Mouse (Mus musculus) hindbrain, embryonic 16.5 days (tissue): ENCODE results near the gene Dpf2. TPM values are rescaled to one million over a fixed set of nuclear protein-coding genes. Genes with fewer than 3 reads are reported as not detected.

Source experiments
- ATAC-seq: fragments of 200-750 bp; cut with Nextera tagmentation; 2 replicates; pipeline ENCODE4 v1.8.0; 2017; ENCODE audit warnings: moderate TSS enrichment, moderate library complexity
- H3K27ac ChIP-seq: fragments of 300-500 bp; sonication (generic); 2 replicates; pipeline ENCODE4 v1.5.1; 2014; ENCODE audit warnings: low read depth, mild to moderate bottlenecking, control low read depth, low read length, moderate library complexity
- H3K27me3 ChIP-seq: fragments of 300-500 bp; sonication (generic); replicated peaks from 2 replicates; pipeline ENCODE4 v1.6.1; 2014; ENCODE audit warnings: low read length; ENCODE audit not compliant: control insufficient read depth, insufficient read depth
- H3K36me3 ChIP-seq: fragments of 300-500 bp; sonication (generic); 2 replicates; pipeline ENCODE4 v1.6.1; 2014; ENCODE audit warnings: mild to moderate bottlenecking, low read length, moderate library complexity, mixed read lengths; ENCODE audit not compliant: control insufficient read depth, insufficient read depth
- H3K4me1 ChIP-seq: fragments of 300-500 bp; sonication (generic); 2 replicates; pipeline ENCODE4 v1.6.1; 2014; ENCODE audit warnings: low read depth, low read length; ENCODE audit not compliant: control insufficient read depth, insufficient read depth
- H3K4me2 ChIP-seq: fragments of 300-500 bp; sonication (generic); 2 replicates; pipeline ENCODE4 v1.6.1; 2014; ENCODE audit warnings: mild to moderate bottlenecking, low read length, control low read depth, moderate library complexity
- H3K4me3 ChIP-seq: fragments of 300-500 bp; sonication (generic); 2 replicates; pipeline ENCODE4 v1.5.1; 2014; ENCODE audit warnings: mild to moderate bottlenecking, low read length, control low read depth, moderate library complexity
- H3K9ac ChIP-seq: fragments of 300-500 bp; sonication (generic); 2 replicates; pipeline ENCODE4 v1.6.1; 2014; ENCODE audit warnings: low read depth, mild to moderate bottlenecking, control low read depth, low read length, moderate library complexity
- H3K9me3 ChIP-seq: fragments of 300-500 bp; sonication (generic); 2 replicates; pipeline ENCODE4 v1.6.1; 2014; ENCODE audit warnings: mild to moderate bottlenecking, low read length, moderate library complexity; ENCODE audit not compliant: control insufficient read depth
- WGBS: fragments of 180-500 bp; shearing (Covaris S2); extraction: QIAGEN DNeasy Blood & Tissue Kit; methylation state at CpG from one replicate; pipeline ENCODE4 v1.1.7; 2014; 5-methylcytosine and 5-hydroxymethylcytosine counted together
- polyA plus RNA-seq: library from polyadenylated mRNA; unstranded; fragments of >200 nt; fragmentation: Nextera tagmentation; extraction: Ambion mirVana; gene quantifications from 2 replicates; pipeline ENCODE4 v1.2.1, GENCODE M21; 2015

The Dpf2 gene
- polyA plus RNA-seq, 1 experiment from 2014 or later: 94.0 TPM

DNA sequence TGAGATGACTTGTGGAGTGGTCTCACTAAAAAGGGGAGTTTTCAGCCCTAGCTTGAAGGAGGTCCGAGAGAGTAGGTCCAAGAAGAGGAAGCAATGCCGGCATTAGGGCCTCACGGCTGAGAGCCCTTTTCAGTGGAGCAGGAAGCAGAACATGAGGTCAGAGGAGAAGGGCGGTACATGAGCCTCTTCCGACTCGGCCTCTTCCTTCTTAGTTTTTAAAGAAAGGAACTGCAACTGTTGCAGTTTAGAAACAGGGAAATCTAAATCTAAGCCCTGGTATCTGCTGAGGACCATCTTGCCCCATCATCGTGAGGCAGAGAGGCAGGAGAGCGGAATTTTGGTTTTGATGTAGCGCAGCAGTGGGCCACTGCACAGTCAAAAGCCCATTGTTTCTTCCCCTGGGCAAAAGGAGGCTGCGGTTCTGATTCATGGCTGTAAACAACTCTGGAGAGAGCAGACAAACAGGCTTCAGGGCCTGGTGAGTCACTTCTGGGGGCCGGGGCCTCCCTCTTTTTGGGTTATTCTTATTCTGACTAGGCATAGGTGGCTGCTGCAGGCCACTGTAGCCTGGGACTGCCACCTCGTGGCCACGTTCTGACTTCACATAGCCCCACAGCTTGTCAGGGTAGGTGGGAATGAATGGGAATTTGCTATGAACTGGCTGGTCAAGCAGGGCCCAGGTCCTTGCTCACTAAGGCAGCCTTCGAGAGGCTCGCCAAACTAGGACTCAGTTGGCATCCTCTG is 35.0 kb downstream of the Dpf2 start, which contains the start of gene Slc25a45:
TSS of gene Slc25a45 (plus strand) at position 191 of the 744 bp plus-strand sequence.
- Histone ChIP-seq H3K27ac (peak within 1 kb of the TSS; percentile 10; the same call in 1 of the 2 replicates), H3K4me1 (peaks cover 17% of the 10 kb centered on the region), H3K9me3 (no peaks in the 10 kb centered on the region), H3K4me2 (peak within 1 kb of the TSS; percentile 14; the same call in 1 of the 2 replicates), H3K9ac (0 out of 2 replicates have a peak within 1 kb of the TSS, but pooled peaks have one; percentile 36), H3K36me3 (no peaks in the 10 kb centered on the region), H3K27me3 (no peaks in the 10 kb centered on the region), H3K4me3 (no peak within 1 kb of the TSS)
- ATAC-seq: peak; percentile 59; the same call in 1 of the 2 replicates
- 43% methylated on average over 15 of the region's 15 CpGs for WGBS

DNA sequence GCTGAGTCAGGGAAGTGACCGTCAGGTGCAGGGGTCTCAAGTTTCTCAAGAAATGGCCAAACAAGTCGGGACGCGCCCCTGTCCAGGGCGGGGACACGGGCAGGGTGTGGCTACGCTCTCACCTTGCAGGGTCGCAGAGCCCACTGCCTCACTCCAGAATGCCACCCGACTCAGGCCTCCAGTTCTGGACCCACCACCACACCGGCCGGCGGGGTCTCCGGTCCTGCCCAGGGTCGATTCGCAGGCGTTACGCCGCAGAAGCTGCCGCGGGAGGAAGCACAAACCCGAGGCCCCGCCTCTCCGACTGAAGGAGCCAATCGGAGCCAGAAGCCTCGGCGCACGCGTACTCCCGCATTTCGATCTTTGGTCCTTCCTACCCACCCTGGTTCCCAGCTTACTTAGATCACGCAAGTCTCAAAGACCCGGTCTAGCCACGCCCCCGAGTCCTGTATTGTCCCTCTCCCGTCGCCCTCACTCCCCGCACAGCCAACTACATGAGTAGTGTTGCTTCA is 37.8 kb downstream of the Dpf2 start, which contains the start of gene Frmd8:
TSS of gene Frmd8 (minus strand) at position 306 of the 512 bp plus-strand sequence.
- H3K9me3 ChIP-seq: no peaks in the 10 kb centered on the region
- H3K4me1 ChIP-seq: peaks cover 17% of the 10 kb centered on the region
- WGBS: 0% methylated on average over 31 of the region's 37 CpGs
- peak within 1 kb of the TSS; percentile 46 for H3K27ac ChIP-seq
- peak within 1 kb of the TSS; percentile 65 for H3K4me3 ChIP-seq
- no peaks in the 10 kb centered on the region for H3K27me3 ChIP-seq
- peak within 1 kb of the TSS; percentile 86 for H3K9ac ChIP-seq
- peak within 1 kb of the TSS; percentile 88 for H3K4me2 ChIP-seq
- ATAC-seq: peak; percentile 93
- no peaks in the 10 kb centered on the region for H3K36me3 ChIP-seq

DNA sequence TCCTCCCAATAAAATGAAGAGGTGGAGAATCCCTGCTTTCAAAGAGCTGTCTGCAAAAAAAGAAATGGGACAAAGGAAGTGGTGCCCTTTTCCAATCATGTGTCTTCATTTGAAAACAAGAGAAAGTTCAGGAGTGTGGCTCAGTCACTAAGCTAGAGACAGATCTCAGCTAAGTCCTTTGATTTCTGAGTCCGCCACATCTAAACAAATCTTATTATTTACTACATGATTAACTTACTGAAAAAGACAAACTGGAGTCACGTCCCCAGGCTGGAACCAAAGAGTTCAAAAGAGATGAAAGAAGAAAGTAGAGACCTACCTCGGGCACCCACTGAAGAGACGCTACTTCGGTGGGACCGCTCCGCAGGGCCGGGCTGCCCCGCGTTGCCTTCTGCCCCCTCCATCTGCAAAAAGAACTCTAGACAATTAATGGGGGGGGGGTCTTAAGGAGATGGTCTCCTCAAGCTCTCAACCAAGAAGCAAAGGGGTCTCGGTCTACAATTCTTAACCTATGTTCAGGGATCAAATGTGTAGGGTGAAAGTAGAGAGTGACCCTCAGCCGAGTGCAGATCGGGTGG is 38.3 kb downstream of the Dpf2 start:
- no peak overlapping the region for H3K27ac ChIP-seq
- H3K9me3 ChIP-seq: no peaks in the 10 kb centered on the region
- H3K4me2 ChIP-seq: peak overlapping the region; percentile 88
- no peak for ATAC-seq
- H3K27me3 ChIP-seq: no peaks in the 10 kb centered on the region
- no peaks in the 10 kb centered on the region for H3K36me3 ChIP-seq
- peak overlapping the region; percentile 65 for H3K4me3 ChIP-seq
- peak overlapping the region; percentile 86 for H3K9ac ChIP-seq
- WGBS: 12% methylated on average over 13 of the region's 13 CpGs
- H3K4me1 ChIP-seq: peaks cover 17% of the 10 kb centered on the region

DNA sequence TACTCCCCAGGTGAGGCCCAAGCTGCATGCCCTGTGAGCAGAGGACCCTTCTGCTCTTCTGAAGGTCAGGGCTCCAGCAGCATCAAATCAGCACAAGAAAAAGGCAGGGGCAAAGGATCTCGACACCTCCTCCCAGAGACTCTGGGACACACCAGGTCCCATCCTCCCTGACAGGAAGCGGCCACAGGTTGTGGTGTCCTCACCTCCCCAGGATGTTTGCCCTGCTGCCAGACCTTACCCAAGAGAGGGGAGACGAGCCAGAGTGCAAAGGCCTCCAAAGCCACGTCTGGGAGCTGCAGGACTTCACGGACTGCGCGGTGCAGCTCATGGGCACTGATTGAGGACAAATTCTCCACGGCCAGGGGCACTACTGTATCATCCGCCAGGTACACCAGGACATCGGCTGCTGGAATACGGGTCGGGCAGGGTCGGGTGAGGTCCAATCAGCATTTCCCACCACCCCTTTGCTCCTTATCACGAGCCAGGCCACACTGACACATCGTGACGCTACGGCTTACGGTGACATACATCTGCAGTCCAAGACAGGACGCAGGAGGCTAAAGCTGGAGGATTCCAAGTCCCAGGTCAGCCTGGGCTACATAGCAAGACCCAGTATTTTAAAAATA is 39.8 kb downstream of the Dpf2 start:
- ATAC-seq: no peak
- H3K9me3 ChIP-seq: no peaks in the 10 kb centered on the region
- H3K4me3 ChIP-seq: no peak overlapping the region
- H3K27me3 ChIP-seq: no peaks in the 10 kb centered on the region
- H3K4me2 ChIP-seq: no peak overlapping the region
- H3K36me3 ChIP-seq: no peaks in the 10 kb centered on the region; the same call in 1 of the 2 replicates
- no peak overlapping the region for H3K27ac ChIP-seq
- WGBS: 89% methylated on average over 19 of the region's 19 CpGs
- H3K4me1 ChIP-seq: peaks cover 17% of the 10 kb centered on the region
- H3K9ac ChIP-seq: no peak overlapping the region

DNA sequence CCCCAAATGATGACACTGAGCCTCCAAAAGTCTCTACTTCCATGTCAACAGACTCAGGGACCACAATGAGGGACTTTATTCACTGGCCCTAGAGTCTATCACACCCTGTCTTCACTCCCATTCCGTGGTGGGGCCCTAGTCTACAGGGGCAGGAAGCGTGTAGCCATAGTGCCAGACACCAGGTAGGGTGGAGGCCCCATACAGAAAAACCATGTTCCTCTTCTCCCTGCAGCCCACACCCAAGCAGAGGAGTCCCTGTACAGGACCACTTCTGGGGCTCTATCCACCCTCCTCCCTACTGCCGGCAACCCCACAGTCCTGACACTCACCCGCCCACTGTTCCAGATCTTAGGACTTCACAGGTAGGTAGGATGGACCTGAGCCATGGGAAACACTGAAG is 40.3 kb downstream of the Dpf2 start:
- Histone ChIP-seq H3K4me2 (no peak overlapping the region), H3K9me3 (no peaks in the 10 kb centered on the region), H3K4me3 (no peak overlapping the region), H3K27ac (no peak overlapping the region), H3K9ac (no peak overlapping the region), H3K36me3 (no peaks in the 10 kb centered on the region; the same call in 1 of the 2 replicates), H3K4me1 (peaks cover 17% of the 10 kb centered on the region), H3K27me3 (no peaks in the 10 kb centered on the region)
- no peak for ATAC-seq
- 94% methylated on average over 4 of the region's 4 CpGs for WGBS

DNA sequence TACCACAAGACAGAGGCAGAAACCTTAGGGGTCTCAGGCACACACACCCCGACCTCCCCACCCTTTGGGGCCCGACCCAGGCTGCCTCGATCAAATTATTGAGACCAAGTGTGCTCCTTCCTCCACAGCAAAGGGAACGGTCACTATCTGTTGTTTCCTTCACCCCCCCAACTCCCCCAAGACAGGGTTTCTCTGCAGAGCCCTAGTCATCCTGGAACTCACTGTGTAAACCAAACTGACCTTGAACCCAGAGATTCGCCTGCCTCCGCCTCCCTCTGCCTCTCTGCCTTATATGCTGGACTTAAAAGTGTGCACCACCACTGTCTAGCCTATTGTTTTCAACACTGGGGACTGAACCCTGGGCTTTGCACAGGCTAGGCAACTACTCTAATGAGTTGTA is 41.1 kb downstream of the Dpf2 start:
- Histone ChIP-seq H3K9ac (no peak overlapping the region), H3K9me3 (no peaks in the 10 kb centered on the region), H3K4me1 (peaks cover 17% of the 10 kb centered on the region), H3K4me2 (no peak overlapping the region), H3K27ac (no peak overlapping the region), H3K4me3 (no peak overlapping the region), H3K27me3 (no peaks in the 10 kb centered on the region), H3K36me3 (no peaks in the 10 kb centered on the region; the same call in 1 of the 2 replicates)
- no peak for ATAC-seq
- 58% methylated on average over 6 of the region's 6 CpGs for WGBS

DNA sequence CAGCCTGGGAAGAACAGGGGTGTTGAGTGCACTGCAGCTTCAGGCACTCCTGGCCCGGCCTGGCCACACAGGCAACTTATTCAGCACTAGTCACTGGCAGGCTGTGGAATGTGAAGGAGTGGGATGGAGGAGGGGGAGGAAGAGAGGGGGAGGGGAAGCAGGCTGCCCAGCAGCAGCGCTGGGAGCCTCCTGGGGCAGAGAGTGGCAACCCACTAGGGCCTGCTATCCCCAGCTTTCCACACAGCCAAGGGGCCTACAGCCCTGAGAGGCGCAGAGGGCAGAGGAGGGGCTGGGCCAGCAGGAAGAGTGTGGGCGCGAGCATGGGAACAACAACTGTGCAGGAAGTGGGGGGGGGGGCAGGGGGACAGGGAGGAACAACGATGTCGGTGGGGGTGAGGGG is 41.5 kb downstream of the Dpf2 start:
- ATAC-seq: 0 out of 2 replicates have a peak, but pooled peaks have one; percentile 12
- Histone ChIP-seq H3K4me2 (no peak overlapping the region), H3K9me3 (no peaks in the 10 kb centered on the region), H3K9ac (no peak overlapping the region), H3K4me1 (peaks cover 17% of the 10 kb centered on the region), H3K27me3 (no peaks in the 10 kb centered on the region), H3K27ac (peak overlapping the region; percentile 21; the same call in 1 of the 2 replicates), H3K36me3 (no peaks in the 10 kb centered on the region; the same call in 1 of the 2 replicates), H3K4me3 (no peak overlapping the region)
- 12% methylated on average over 7 of the region's 7 CpGs for WGBS

DNA sequence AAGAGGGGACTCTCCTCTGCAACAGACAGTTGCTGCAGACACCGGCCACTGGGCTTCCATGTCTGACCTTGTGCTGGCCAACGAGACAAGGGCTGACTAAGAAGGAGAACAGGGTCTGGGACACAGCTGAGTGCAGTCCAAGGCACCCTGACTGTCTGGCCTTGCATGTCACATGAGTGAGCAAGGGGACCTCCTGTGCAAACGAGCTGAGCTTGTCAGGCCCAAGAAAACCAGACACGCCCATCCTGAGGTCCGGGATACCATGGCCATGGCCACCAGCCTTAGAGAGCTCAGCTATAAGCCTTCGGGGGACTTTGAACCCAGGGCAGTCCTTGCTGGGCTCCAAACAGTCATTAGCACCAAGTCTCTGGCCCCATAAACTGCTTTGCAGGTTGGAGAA is 44.7 kb downstream of the Dpf2 start:
- Histone ChIP-seq H3K36me3 (peaks cover 5% of the 10 kb centered on the region), H3K27ac (no peak overlapping the region), H3K9ac (no peak overlapping the region), H3K9me3 (no peaks in the 10 kb centered on the region), H3K4me2 (no peak overlapping the region), H3K4me3 (no peak overlapping the region), H3K27me3 (no peaks in the 10 kb centered on the region), H3K4me1 (no peaks in the 10 kb centered on the region)
- WGBS: 89% methylated on average over 6 of the region's 6 CpGs
- no peak for ATAC-seq
